Mouse (Mus musculus): ENCODE data around the gene Ntng2.

DNA sequence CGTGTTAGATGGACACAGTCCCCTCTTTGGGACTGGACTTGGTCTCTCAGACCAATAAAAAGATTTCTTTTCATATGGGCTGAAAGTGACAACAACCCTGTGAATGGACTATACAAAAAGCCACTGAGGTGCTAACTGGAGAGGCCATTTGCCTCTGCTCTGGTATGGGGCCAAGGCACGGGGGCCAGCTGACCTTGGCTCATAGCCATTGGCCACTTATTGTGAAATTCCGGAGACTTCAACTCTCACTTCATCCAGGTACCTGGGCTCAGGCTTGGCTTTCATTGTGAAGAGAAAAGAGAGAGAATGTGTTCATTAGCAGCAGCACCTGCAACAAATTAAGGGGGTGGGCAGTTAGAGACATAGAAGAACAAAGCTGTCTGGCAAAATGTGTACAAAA, 4.3 kb downstream of the Ntng2 start:
- TF ChIP-seq CTCF (IDR thresholded peaks at IDR 0.05; ENCODE audit: insufficient read depth, low read length) (no peak), POLR2A (IDR thresholded peaks at IDR 0.05; ENCODE audit: borderline replicate concordance, extremely low read depth, low read depth, low read length) (no peak)

All from lung, adult 2 months (tissue).